Mouse (Mus musculus): ENCODE data around the gene Sec63.

- no peak for TF ChIP-seq POLR2A (IDR thresholded peaks at IDR 0.05; ENCODE audit: insufficient read depth, low read depth, low read length)
- no peak for TF ChIP-seq CTCF (IDR thresholded peaks at IDR 0.05)
Measured at GRCm38 (mm10) chr10:42754341-42754740, 7.0 kb upstream of the Sec63 start.
